Mouse (Mus musculus): ENCODE results near the gene Snap91. TPM values are rescaled to one million over a fixed set of nuclear protein-coding genes. Genes with fewer than 3 reads are reported as not detected.

Gene Snap91
- polyA plus RNA-seq, 1 experiment from 2014 or later = 113 TPM

GRCm38 (mm10) chr9:86775374-86775773, 105.1 kb downstream of the Snap91 start:
- H3K4me1 ChIP-seq (replicated peaks) = no peaks in the 10 kb centered on the region
- no peak overlapping the region for H3K27ac ChIP-seq (replicated peaks)
- no peaks in the 10 kb centered on the region for H3K27me3 ChIP-seq
- WGBS = 95% methylated on average over 6 of the region's 6 CpGs
- no peak overlapping the region for H3K4me2 ChIP-seq
- no peaks in the 10 kb centered on the region for H3K9me3 ChIP-seq
- H3K9ac ChIP-seq = no peak overlapping the region
- no peak overlapping the region for H3K4me3 ChIP-seq
- no peak for ATAC-seq (ENCODE audit: low read depth)
- peaks cover 76% of the 10 kb centered on the region for H3K36me3 ChIP-seq

- ATAC-seq (ENCODE audit: low read depth) = no peak
- peaks cover 70% of the 10 kb centered on the region for H3K36me3 ChIP-seq
- WGBS = 86% methylated on average over 8 of the region's 8 CpGs
These were observed 106.5 kb downstream of the Snap91 start for GRCm38 (mm10) chr9:86773996-86774395.

DNA sequence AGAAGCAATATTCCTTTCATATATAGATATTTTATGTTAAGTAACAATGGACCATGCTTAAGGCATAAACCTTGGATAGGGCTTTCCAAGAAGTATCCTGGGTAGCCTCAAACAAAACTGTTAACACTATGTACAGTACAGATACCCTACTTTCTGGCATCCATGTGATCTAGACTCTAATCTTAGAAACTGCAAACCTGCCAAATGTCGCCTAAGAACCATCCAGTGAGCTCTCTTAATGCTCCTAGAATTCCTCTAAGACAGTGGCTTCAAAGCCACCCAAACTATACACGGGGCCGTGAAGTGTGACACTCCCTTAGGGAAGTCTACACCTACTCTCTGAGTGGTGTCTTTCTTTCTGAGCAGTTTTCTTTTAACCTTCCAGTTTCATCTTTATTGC, 107.6 kb downstream of the Snap91 start:
- 83% methylated on average over 3 of the region's 3 CpGs for WGBS
- H3K4me2 ChIP-seq = no peak overlapping the region
- H3K36me3 ChIP-seq = peaks cover 66% of the 10 kb centered on the region
- no peak overlapping the region for H3K4me3 ChIP-seq
- no peaks in the 10 kb centered on the region for H3K27me3 ChIP-seq
- no peaks in the 10 kb centered on the region for H3K4me1 ChIP-seq (replicated peaks)
- H3K27ac ChIP-seq (replicated peaks) = no peak overlapping the region
- no peak overlapping the region for H3K9ac ChIP-seq
- no peak for ATAC-seq (ENCODE audit: low read depth)
- H3K9me3 ChIP-seq = no peaks in the 10 kb centered on the region

More at GRCm38 (mm10) chr9:86773996-86774395, 106.5 kb downstream of the Snap91 start:
- H3K4me3 ChIP-seq = no peak overlapping the region
- H3K9me3 ChIP-seq = no peaks in the 10 kb centered on the region
- H3K27me3 ChIP-seq = no peaks in the 10 kb centered on the region
- H3K9ac ChIP-seq = no peak overlapping the region
- H3K4me1 ChIP-seq (replicated peaks) = no peaks in the 10 kb centered on the region
- H3K27ac ChIP-seq (replicated peaks) = no peak overlapping the region
- H3K4me2 ChIP-seq = no peak overlapping the region

GRCm38 (mm10) chr9:86766991-86767390, 113.5 kb downstream of the Snap91 start:
- no peak overlapping the region for H3K4me3 ChIP-seq
- WGBS = 80% methylated on average over 10 of the region's 10 CpGs
- no peaks in the 10 kb centered on the region for H3K9me3 ChIP-seq
- H3K27ac ChIP-seq (replicated peaks) = no peak overlapping the region
- H3K9ac ChIP-seq = no peak overlapping the region
- peaks cover 33% of the 10 kb centered on the region for H3K36me3 ChIP-seq
- no peak overlapping the region for H3K4me2 ChIP-seq
- H3K4me1 ChIP-seq (replicated peaks) = no peaks in the 10 kb centered on the region
- no peaks in the 10 kb centered on the region for H3K27me3 ChIP-seq
- no peak for ATAC-seq (ENCODE audit: low read depth)

GRCm38 (mm10) chr9:86764002-86764401, 116.5 kb downstream of the Snap91 start:
- no peak overlapping the region for H3K9ac ChIP-seq
- H3K4me1 ChIP-seq (replicated peaks) = no peaks in the 10 kb centered on the region
- no peak overlapping the region for H3K4me2 ChIP-seq
- no peak overlapping the region for H3K4me3 ChIP-seq
- H3K9me3 ChIP-seq = no peaks in the 10 kb centered on the region
- H3K36me3 ChIP-seq = peaks cover 15% of the 10 kb centered on the region
- no peaks in the 10 kb centered on the region for H3K27me3 ChIP-seq
- 52% methylated on average over 2 of the region's 2 CpGs for WGBS
- H3K27ac ChIP-seq (replicated peaks) = no peak overlapping the region
- no peak for ATAC-seq (ENCODE audit: low read depth)

DNA sequence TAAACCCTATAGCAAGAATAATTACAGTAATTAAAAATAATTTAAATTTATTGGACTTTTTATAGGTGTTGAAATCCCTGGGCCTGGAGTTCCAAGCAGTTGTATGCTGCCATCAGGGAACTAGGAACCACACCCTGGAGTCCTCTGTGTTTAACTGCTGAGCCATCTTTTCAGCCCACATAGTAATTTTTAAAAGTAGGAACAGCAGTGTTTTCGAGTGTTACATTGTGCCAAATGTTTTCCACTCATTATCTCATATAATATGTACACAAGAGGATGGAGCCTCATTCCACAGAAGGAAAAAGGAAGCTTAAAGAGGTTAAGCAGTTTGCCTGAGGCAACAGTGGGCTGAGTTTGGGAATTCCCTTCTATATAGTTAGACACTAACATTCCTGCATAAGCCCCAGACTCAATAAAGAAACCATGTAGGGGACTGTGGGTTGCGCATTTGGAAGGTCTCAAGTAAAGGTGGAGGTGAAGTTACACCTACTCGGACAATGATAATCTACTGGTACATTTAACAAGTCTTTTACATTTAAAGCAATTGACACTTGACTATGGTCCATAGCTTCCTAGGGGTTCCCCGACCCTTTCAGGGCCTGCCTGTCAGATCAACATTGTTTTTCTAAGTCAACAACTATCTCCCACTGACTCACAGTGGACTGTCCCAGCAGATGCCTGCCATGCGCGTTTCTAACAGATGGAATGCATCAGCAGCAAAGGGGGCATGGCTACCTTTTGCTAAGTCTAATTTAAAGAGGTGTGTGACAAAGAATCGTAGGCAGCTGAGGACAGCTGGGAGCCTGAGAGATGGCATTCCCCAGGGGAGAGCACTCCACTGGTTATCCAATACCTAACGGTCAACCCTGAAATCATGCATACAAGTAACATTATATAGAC, 117.7 kb downstream of the Snap91 start:
- no peak overlapping the region for H3K4me3 ChIP-seq
- no peak overlapping the region for H3K9ac ChIP-seq
- no peaks in the 10 kb centered on the region for H3K27me3 ChIP-seq
- ATAC-seq (ENCODE audit: low read depth) = no peak
- no peaks in the 10 kb centered on the region for H3K9me3 ChIP-seq
- H3K36me3 ChIP-seq = peaks cover 8% of the 10 kb centered on the region
- no peaks in the 10 kb centered on the region for H3K4me1 ChIP-seq (replicated peaks)
- no peak overlapping the region for H3K27ac ChIP-seq (replicated peaks)
- H3K4me2 ChIP-seq = no peak overlapping the region
- 66% methylated on average over 8 of the region's 8 CpGs for WGBS

- Histone ChIP-seq H3K4me3 (no peak overlapping the region), H3K36me3 (no peaks in the 10 kb centered on the region), H3K9me3 (no peaks in the 10 kb centered on the region), H3K9ac (no peak overlapping the region), H3K4me1 (replicated peaks) (peaks cover 12% of the 10 kb centered on the region), H3K4me2 (peak overlapping the region; percentile 13; the same call in 1 of the 2 replicates), H3K27me3 (no peaks in the 10 kb centered on the region; the same call in 1 of the 2 replicates), H3K27ac (replicated peaks) (no peak overlapping the region)
- WGBS = 40% methylated on average over 13 of the region's 13 CpGs
- peak; percentile 69 for ATAC-seq (ENCODE audit: low read depth)
These were observed 134.4 kb downstream of the Snap91 start for GRCm38 (mm10) chr9:86745926-86746581.

DNA sequence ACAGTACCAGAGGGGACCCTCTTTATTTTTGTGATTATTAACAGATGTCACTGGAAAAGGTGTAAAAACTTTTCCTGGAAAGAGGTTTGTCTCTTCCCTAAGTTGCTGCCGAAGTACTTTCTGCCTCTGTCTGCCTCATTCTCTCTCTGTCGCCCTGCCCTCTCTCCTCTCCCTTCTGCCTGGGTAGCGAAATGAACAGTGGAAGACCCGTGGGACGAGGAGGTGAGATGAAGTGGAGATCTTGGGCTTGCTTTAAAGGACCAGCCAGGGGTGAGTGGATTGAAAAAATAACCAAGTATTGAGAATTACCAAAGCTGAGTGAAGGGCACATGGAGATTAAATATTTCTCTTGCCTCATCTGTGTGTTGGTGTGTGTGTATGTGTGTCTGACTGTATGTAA, 136.4 kb downstream of the Snap91 start:
- Histone ChIP-seq H3K4me3 (peak overlapping the region; percentile 36), H3K9me3 (no peaks in the 10 kb centered on the region), H3K4me2 (peak overlapping the region; percentile 66), H3K36me3 (no peaks in the 10 kb centered on the region), H3K4me1 (replicated peaks) (peaks cover 12% of the 10 kb centered on the region), H3K27ac (replicated peaks) (no peak overlapping the region), H3K9ac (0 out of 2 replicates have a peak overlapping the region, but pooled peaks have one; percentile 61), H3K27me3 (no peaks in the 10 kb centered on the region; the same call in 1 of the 2 replicates)
- 39% methylated on average over 5 of the region's 5 CpGs for WGBS
- ATAC-seq (ENCODE audit: low read depth) = no peak

GRCm38 (mm10) chr9:86742959-86743911, 137.2 kb downstream of the Snap91 start, which contains the start of gene Prss35:
Prss35 (plus strand) TSS chr9:86743649.
- 4% methylated on average over 19 of the region's 19 CpGs for WGBS
- no peak within 1 kb of the TSS for H3K27ac ChIP-seq (replicated peaks)
- no peaks in the 10 kb centered on the region for H3K36me3 ChIP-seq
- peak within 1 kb of the TSS; percentile 66 for H3K4me2 ChIP-seq
- no peaks in the 10 kb centered on the region for H3K9me3 ChIP-seq
- H3K4me1 ChIP-seq (replicated peaks) = peaks cover 12% of the 10 kb centered on the region
- H3K27me3 ChIP-seq = no peaks in the 10 kb centered on the region; the same call in 1 of the 2 replicates
- H3K9ac ChIP-seq = peak within 1 kb of the TSS; percentile 61
- peak; percentile 88 for ATAC-seq (ENCODE audit: low read depth)
- H3K4me3 ChIP-seq = peak within 1 kb of the TSS; percentile 36

- Histone ChIP-seq H3K27ac (replicated peaks) (no peak overlapping the region), H3K4me3 (no peak overlapping the region), H3K9me3 (no peaks in the 10 kb centered on the region), H3K9ac (no peak overlapping the region), H3K4me1 (replicated peaks) (peaks cover 12% of the 10 kb centered on the region), H3K4me2 (no peak overlapping the region), H3K36me3 (no peaks in the 10 kb centered on the region), H3K27me3 (no peaks in the 10 kb centered on the region)
- no peak for ATAC-seq (ENCODE audit: low read depth)
- WGBS = 31% methylated on average over 3 of the region's 3 CpGs
These were observed 140.5 kb downstream of the Snap91 start for GRCm38 (mm10) chr9:86739971-86740370.

- ATAC-seq (ENCODE audit: low read depth) = no peak
- 96% methylated on average over 8 of the region's 8 CpGs for WGBS
- no peaks in the 10 kb centered on the region for H3K36me3 ChIP-seq
- H3K27me3 ChIP-seq = no peaks in the 10 kb centered on the region
- H3K4me2 ChIP-seq = no peak overlapping the region
- no peak overlapping the region for H3K9ac ChIP-seq
- H3K4me1 ChIP-seq (replicated peaks) = peaks cover 10% of the 10 kb centered on the region
- no peaks in the 10 kb centered on the region for H3K9me3 ChIP-seq
- no peak overlapping the region for H3K27ac ChIP-seq (replicated peaks)
- H3K4me3 ChIP-seq = no peak overlapping the region
These were observed 141.7 kb downstream of the Snap91 start for GRCm38 (mm10) chr9:86738801-86739200.
